Mouse (Mus musculus): ENCODE measurements around the gene Ctsa.

- TF ChIP-seq CTCF (IDR thresholded peaks at IDR 0.05; ENCODE audit: extremely low read depth, insufficient read depth, insufficient read length, insufficient replicate concordance), result no peak
- TF ChIP-seq POLR2A (IDR thresholded peaks at IDR 0.05; ENCODE audit: low read depth, low read length), result no peak; the same call in 1 of the 2 replicates
Observed at GRCm38 (mm10) chr2:164878509-164879227, 46.0 kb downstream of the Ctsa start.
